8 mouse cellular contexts compared by ENCODE assay signal in genomic region chr15:83349225-83349953, GRCm38 (mm10). TPM values are rescaled to one million over a fixed set of nuclear protein-coding genes. Genes with fewer than 3 reads are reported as not detected.
A peak's percentile ranks its signal among the peaks of the same experiment; 100 is the strongest.
DNase-seq lines count a peak whose midpoint lies in the region; ATAC-seq and TF ChIP-seq lines count a peak whose summit lies in the region.

No protein-coding gene starts in this region.

- H3K4me1 ChIP-seq in limb, embryonic 11.5 days (ENCODE audit: control insufficient read depth, insufficient read depth, low read length): 0 out of 2 replicates have a peak, but pooled peaks cover 6% of the 10 kb centered on the region
- peaks cover 18% of the 10 kb centered on the region for H3K4me1 ChIP-seq in olfactory bulb, adult 2 months (ENCODE audit: control insufficient read depth, insufficient read depth, low read length)

- H3K9me3 ChIP-seq in limb, embryonic 11.5 days (ENCODE audit: control insufficient read depth, low read length): no peaks in the 10 kb centered on the region

- no peak for TF ChIP-seq POLR2A in olfactory bulb, adult 2 months (IDR thresholded peaks at IDR 0.05; ENCODE audit: insufficient read depth, low read depth, low read length)

- H3K27ac ChIP-seq in limb, embryonic 11.5 days (replicated peaks; ENCODE audit: low read depth, low read length): no peak overlapping the region
- no peak overlapping the region for H3K27ac ChIP-seq in olfactory bulb, adult 2 months (ENCODE audit: insufficient read depth, low read depth, low read length)

- H3K4me3 ChIP-seq in limb, embryonic 11.5 days (ENCODE audit: low read depth, low read length): peak overlapping the region; percentile 76
- peak overlapping the region; percentile 79 for H3K4me3 ChIP-seq in olfactory bulb, adult 2 months (ENCODE audit: insufficient read depth, low read depth, low read length)

- no peak for TF ChIP-seq CTCF in olfactory bulb, adult 2 months (IDR thresholded peaks at IDR 0.05; ENCODE audit: insufficient read depth, low read depth, low read length)

- H3K4me2 ChIP-seq in limb, embryonic 11.5 days (ENCODE audit: low read depth, severe bottlenecking): peak overlapping the region; percentile 87

- peak; percentile 18 for ATAC-seq in erythroid progenitor cell, adult 5-6 weeks (replicated peaks; ENCODE audit: low FRiP score, poor library complexity, severe bottlenecking)
- peak; percentile 32; the same call in 1 of the 2 replicates for ATAC-seq in limb, embryonic 11.5 days (ENCODE audit: insufficient number of reproducible peaks, low FRiP score, low TSS enrichment, low read depth)

- no peaks in the 10 kb centered on the region for H3K27me3 ChIP-seq in limb, embryonic 11.5 days (ENCODE audit: control insufficient read depth, insufficient read depth, low read length)

- no peaks in the 10 kb centered on the region; the same call in 1 of the 2 replicates for H3K36me3 ChIP-seq in limb, embryonic 11.5 days (ENCODE audit: control insufficient read depth, insufficient read depth, low read length)

- 18% methylated on average over 8 of the region's 8 CpGs for WGBS in limb, embryonic 11.5 days
- WGBS in olfactory bulb, adult 2 months: 13% methylated on average over 8 of the region's 8 CpGs

- DNase-seq in cerebellum, adult 8-10 months: peak; percentile 10
- DNase-seq in cerebellum, adult 18-20 months: no peak
- DNase-seq in 3T3-L1 (ENCODE audit: low read depth, low spot score): peak; percentile 21
- DNase-seq in limb, embryonic 11.5 days (ENCODE audit: low spot score): no peak
- no peak for DNase-seq in thymus, postnatal 25 days
- DNase-seq in layer of hippocampus, adult 18-20 months (ENCODE audit: low spot score in 2 of 2): no peak

- H3K9ac ChIP-seq in limb, embryonic 11.5 days (ENCODE audit: low read length): peak overlapping the region; percentile 77

RNA-seq across cellular contexts. Expression of gene Arfgap3, which starts 0.7 kb away (rescaled TPM):
- 19.3 and 50.5 TPM in 2 replicates for total RNA-seq in erythroid progenitor cell, adult 5-6 weeks (2015; ENCODE audit: low replicate concordance)
- total RNA-seq in erythroid progenitor cell, adult 5-6 weeks (2017; ENCODE audit: low replicate concordance): 43.3 and 60.3 TPM in 2 replicates
- polyA plus RNA-seq in limb, embryonic 11.5 days (2014; fragmentation: Nextera tagmentation; extraction: Ambion mirVana): 37.2 and 37.6 TPM in 2 replicates
- not detected in 2 replicates for polyA plus RNA-seq in olfactory bulb, adult 2 months (2012; ENCODE audit: insufficient read depth, insufficient read length, low replicate concordance, missing spikeins)
- 10 to 100 TPM; 19.1 to 20.1 TPM for total RNA-seq in layer of hippocampus, adult 18-20 months (2021)

Comparison
In these comparisons a context has a peak if more than half of its experiments do, and no peak if none do; other contexts are left out.
1. DNase-seq: peak in cerebellum, adult 8-10 months (single experiment) and 3T3-L1 (single experiment); none in cerebellum, adult 18-20 months (0 of 2), limb, embryonic 11.5 days (single experiment), thymus, postnatal 25 days (single experiment) and layer of hippocampus, adult 18-20 months (0 of 2).